Mouse (Mus musculus) stomach, embryonic 15.5 days (tissue): ENCODE data around the gene Tmem88. TPM values are rescaled to one million over a fixed set of nuclear protein-coding genes. Genes with fewer than 3 reads are reported as not detected.

ENCODE experiments used
- ATAC-seq: fragments of 200-750 bp; cut with Nextera tagmentation; 2 replicates; pipeline ENCODE4 v1.8.0; 2017; ENCODE audit warnings: low read depth, moderate number of reproducible peaks, moderate TSS enrichment; ENCODE audit not compliant: insufficient read depth, low FRiP score
- H3K27ac ChIP-seq: fragments of 300-500 bp; sonication (generic); 2 replicates; pipeline ENCODE4 v1.5.1; 2015; ENCODE audit warnings: mild to moderate bottlenecking, inconsistent platforms
- H3K27me3 ChIP-seq: fragments of 300-500 bp; sonication (generic); replicated peaks from 2 replicates; pipeline ENCODE4 v1.6.1; 2015; ENCODE audit warnings: inconsistent platforms
- H3K36me3 ChIP-seq: fragments of 300-500 bp; sonication (generic); 2 replicates; pipeline ENCODE4 v1.6.1; 2015; ENCODE audit warnings: inconsistent platforms
- H3K4me1 ChIP-seq: fragments of 300-500 bp; sonication (generic); 2 replicates; pipeline ENCODE4 v1.6.1; 2015; ENCODE audit warnings: inconsistent platforms
- H3K4me2 ChIP-seq: fragments of 300-500 bp; sonication (generic); 2 replicates; pipeline ENCODE4 v1.6.1; 2015; ENCODE audit warnings: mild to moderate bottlenecking, inconsistent platforms
- H3K4me3 ChIP-seq: fragments of 300-500 bp; sonication (generic); replicated peaks from 2 replicates; pipeline ENCODE4 v1.5.1; 2015; ENCODE audit warnings: inconsistent platforms
- H3K9ac ChIP-seq: fragments of 300-500 bp; sonication (generic); 2 replicates; pipeline ENCODE4 v1.6.1; 2015; ENCODE audit warnings: inconsistent platforms
- H3K9me3 ChIP-seq: fragments of 300-500 bp; sonication (generic); 2 replicates; pipeline ENCODE4 v1.6.1; 2016; ENCODE audit warnings: inconsistent platforms
- WGBS: fragments of 180-500 bp; shearing (Covaris S2); methylation state at CpG from one replicate; pipeline ENCODE4 v1.1.7; 2015; 5-methylcytosine and 5-hydroxymethylcytosine counted together
- polyA plus RNA-seq: library from polyadenylated mRNA; unstranded; fragments of >200 nt; fragmentation: Nextera tagmentation; extraction: Ambion mirVana; gene quantifications from 2 replicates; pipeline ENCODE4 v1.2.1, GENCODE M21; 2015

Tmem88 gene
- polyA plus RNA-seq, 1 experiment from 2014 or later: 29.4 TPM

DNA sequence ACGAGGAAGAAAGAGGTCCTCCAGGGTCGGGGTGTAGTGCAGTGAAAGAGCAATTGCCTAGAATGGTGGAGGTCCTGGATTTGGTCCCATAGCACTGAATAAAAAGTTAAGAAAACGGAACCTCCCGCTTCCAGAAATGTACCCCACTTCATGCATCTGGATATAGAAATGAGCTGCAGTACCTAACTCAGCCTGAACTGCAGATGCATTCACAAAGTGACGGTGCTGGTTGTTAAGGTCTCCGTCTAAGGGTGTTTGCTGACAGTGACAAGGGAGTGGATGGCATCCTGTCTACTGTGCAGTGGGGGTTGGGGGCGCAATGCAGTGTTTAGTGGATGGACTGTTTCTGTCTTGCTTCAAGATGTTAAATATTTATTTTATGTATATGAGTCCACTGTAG lies 11.3 kb downstream of the Tmem88 start:
- no peak overlapping the region for H3K4me2 ChIP-seq
- ATAC-seq: no peak
- H3K9me3 ChIP-seq: no peaks in the 10 kb centered on the region
- no peak overlapping the region for H3K4me3 ChIP-seq
- H3K36me3 ChIP-seq: no peaks in the 10 kb centered on the region
- no peak overlapping the region for H3K9ac ChIP-seq
- no peak overlapping the region for H3K27ac ChIP-seq
- 0 out of 2 replicates have a peak, but pooled peaks cover 6% of the 10 kb centered on the region for H3K4me1 ChIP-seq
- no peaks in the 10 kb centered on the region for H3K27me3 ChIP-seq
- WGBS: 71% methylated on average over 7 of the region's 7 CpGs

DNA sequence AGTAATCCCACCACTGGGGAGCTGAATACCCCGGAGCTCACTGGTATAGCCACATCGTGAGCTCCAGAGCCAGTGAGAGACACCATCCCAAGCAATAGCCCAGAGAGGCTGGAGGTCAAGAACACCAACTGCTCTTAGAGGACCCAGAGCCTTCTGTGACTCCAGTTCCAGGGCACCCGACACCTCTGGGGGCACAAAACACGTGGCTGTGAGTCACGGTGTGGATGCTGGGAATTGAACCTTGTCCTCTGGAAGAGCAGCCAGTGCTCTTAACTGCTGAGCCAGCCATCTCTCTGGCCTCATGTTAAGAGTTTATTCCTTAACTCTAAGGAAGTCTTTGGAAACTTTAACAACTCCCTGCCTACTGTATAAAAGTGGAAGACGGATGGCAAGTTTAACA lies 13.1 kb downstream of the Tmem88 start:
- Histone ChIP-seq H3K27ac (no peak overlapping the region), H3K4me1 (0 out of 2 replicates have a peak, but pooled peaks cover 2% of the 10 kb centered on the region), H3K9me3 (no peaks in the 10 kb centered on the region), H3K4me2 (no peak overlapping the region), H3K36me3 (no peaks in the 10 kb centered on the region), H3K4me3 (no peak overlapping the region), H3K9ac (no peak overlapping the region), H3K27me3 (no peaks in the 10 kb centered on the region)
- WGBS: 76% methylated on average over 6 of the region's 6 CpGs
- no peak for ATAC-seq

DNA sequence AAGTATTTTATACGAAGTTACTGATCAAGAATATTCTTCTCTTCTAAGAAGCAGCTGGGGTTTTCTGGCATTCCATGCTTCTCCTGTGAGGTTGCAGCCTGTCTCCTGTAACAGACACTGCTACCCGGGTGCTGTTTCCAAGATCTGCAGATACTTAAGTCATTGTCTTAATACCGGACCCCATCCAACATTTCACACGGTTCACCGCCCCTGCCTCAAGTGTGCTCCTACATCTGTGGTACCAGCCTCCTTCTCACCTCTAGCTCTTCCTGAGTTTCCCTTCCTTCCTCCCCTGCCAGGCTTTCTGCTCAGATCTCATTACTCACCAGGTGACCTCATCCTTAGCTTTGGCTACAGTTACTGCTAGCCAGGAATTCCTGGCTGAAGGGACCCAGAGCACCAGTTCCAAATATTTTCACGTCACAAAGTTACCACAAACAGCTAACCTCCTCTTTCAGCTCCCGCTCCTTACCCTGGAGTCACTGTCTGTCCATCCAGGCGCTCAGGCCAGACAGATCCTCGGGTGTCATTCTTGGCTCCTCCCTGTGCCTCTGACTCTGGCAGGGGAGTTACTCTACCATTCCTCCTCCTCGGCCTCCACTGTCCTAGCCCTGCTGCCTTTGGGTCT lies 15.4 kb downstream of the Tmem88 start:
- H3K9me3 ChIP-seq: no peaks in the 10 kb centered on the region
- ATAC-seq: no peak
- no peaks in the 10 kb centered on the region for H3K36me3 ChIP-seq
- H3K27ac ChIP-seq: no peak overlapping the region
- H3K9ac ChIP-seq: no peak overlapping the region
- no peak overlapping the region for H3K4me3 ChIP-seq
- no peaks in the 10 kb centered on the region for H3K27me3 ChIP-seq
- WGBS: 59% methylated on average over 10 of the region's 10 CpGs
- H3K4me1 ChIP-seq: no peaks in the 10 kb centered on the region
- H3K4me2 ChIP-seq: no peak overlapping the region

DNA sequence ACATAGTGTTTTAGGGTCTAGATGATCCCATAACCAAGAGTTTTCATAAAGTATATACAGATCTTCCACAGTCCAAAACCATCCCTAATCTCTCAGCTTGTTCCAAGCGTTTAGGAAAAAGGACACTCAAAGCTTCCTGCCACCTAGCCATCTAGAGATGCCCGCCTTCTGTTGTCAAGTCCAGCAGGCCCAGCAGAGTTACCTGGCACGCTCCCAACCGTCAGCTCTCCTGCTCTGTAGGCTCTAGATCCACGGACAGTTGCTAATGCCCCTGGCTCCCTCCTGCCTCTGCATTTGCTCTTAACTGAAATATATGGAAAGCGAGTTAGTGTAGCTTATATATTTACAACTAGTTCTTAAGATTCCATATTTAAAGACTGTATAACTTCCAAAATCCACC lies 16.7 kb downstream of the Tmem88 start:
- 80% methylated on average over 6 of the region's 6 CpGs for WGBS

DNA sequence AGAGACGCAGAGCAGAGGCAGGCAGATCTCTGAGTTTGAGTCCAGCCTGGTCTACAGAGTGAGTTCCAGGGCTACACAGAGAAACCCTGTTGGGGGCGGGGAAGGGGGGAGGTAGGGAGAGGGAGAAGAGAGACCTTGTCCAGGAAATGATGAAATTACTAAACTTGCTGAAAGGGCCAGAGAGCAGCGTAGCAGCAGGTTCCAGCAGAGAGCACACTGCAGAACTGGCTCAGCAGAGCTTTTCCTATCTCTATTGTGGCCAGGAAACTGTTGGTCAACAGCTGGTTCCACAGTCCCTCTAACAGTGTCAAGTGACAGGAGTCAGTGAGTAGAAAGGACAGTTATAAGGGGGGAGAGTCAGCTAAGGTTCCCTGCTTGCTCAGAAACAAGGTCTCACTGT lies 18.4 kb downstream of the Tmem88 start:
- WGBS: 86% methylated on average over 3 of the region's 3 CpGs
- Histone ChIP-seq H3K36me3 (no peaks in the 10 kb centered on the region), H3K27ac (no peak overlapping the region), H3K4me1 (no peaks in the 10 kb centered on the region), H3K9ac (no peak overlapping the region), H3K27me3 (no peaks in the 10 kb centered on the region), H3K4me2 (no peak overlapping the region), H3K4me3 (no peak overlapping the region), H3K9me3 (no peaks in the 10 kb centered on the region)
- 0 out of 2 replicates have a peak, but pooled peaks have one; percentile 10 for ATAC-seq

More for the DNA sequence above, 16.7 kb downstream of the Tmem88 start:
- Histone ChIP-seq H3K4me2 (no peak overlapping the region), H3K9me3 (no peaks in the 10 kb centered on the region), H3K27ac (no peak overlapping the region), H3K4me3 (no peak overlapping the region), H3K4me1 (no peaks in the 10 kb centered on the region), H3K9ac (no peak overlapping the region), H3K36me3 (no peaks in the 10 kb centered on the region), H3K27me3 (no peaks in the 10 kb centered on the region)
- no peak for ATAC-seq

DNA sequence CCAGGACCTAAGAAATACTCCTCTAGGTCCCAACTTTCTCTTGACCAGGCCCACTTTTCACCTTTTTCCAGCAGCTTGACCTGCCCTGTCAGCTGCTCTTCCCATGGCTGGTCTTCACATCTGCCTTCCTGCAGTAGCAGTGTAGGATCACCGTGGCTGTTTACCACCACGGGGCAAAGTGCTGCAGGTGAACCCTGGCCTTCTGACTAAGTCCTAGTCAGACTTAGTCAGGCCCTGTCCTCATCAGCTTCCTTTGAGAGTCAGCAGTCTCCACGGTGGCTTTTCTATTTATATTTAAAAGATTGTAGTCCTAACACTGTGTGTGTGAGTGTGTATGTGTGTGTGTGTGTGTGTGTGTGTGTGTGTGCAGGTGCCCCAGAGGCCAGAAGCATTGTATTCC lies 20.3 kb downstream of the Tmem88 start:
- WGBS: 69% methylated on average over 3 of the region's 3 CpGs
- 0 out of 2 replicates have a peak, but pooled peaks have one; percentile 54 for ATAC-seq
- H3K27ac ChIP-seq: no peak overlapping the region

DNA sequence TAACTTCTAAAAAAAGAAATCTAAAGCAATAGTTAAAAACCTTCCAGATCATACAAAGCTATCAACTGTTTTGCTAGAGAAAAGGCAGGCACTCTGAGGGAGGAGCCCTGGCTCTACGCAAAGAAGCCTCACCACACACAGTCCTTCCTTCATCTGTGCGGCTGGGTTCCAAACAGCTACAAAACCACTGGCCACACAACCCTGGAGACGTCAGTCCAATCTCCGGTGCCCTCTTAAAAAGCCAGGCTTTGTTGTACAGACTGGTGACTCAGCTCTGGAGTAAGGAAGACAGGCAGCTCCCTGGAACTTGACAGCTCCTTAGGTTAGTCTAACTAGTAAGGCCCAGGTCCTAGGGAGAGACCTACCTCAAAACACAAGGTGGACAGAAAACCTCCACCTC lies 22.4 kb downstream of the Tmem88 start:
- H3K27me3 ChIP-seq: no peaks in the 10 kb centered on the region
- H3K4me2 ChIP-seq: no peak overlapping the region
- no peak for ATAC-seq
- no peak overlapping the region for H3K4me3 ChIP-seq
- peaks cover 19% of the 10 kb centered on the region for H3K4me1 ChIP-seq
- no peaks in the 10 kb centered on the region for H3K9me3 ChIP-seq
- H3K27ac ChIP-seq: no peak overlapping the region
- H3K36me3 ChIP-seq: peaks cover 10% of the 10 kb centered on the region; the same call in 1 of the 2 replicates
- 85% methylated on average over 4 of the region's 4 CpGs for WGBS
- no peak overlapping the region for H3K9ac ChIP-seq

More for the DNA sequence above, 20.3 kb downstream of the Tmem88 start:
- H3K9ac ChIP-seq: no peak overlapping the region
- no peaks in the 10 kb centered on the region for H3K9me3 ChIP-seq
- peaks cover 10% of the 10 kb centered on the region; the same call in 1 of the 2 replicates for H3K36me3 ChIP-seq
- H3K27me3 ChIP-seq: no peaks in the 10 kb centered on the region
- peaks cover 3% of the 10 kb centered on the region; the same call in 1 of the 2 replicates for H3K4me1 ChIP-seq
- no peak overlapping the region for H3K4me2 ChIP-seq
- H3K4me3 ChIP-seq: no peak overlapping the region

DNA sequence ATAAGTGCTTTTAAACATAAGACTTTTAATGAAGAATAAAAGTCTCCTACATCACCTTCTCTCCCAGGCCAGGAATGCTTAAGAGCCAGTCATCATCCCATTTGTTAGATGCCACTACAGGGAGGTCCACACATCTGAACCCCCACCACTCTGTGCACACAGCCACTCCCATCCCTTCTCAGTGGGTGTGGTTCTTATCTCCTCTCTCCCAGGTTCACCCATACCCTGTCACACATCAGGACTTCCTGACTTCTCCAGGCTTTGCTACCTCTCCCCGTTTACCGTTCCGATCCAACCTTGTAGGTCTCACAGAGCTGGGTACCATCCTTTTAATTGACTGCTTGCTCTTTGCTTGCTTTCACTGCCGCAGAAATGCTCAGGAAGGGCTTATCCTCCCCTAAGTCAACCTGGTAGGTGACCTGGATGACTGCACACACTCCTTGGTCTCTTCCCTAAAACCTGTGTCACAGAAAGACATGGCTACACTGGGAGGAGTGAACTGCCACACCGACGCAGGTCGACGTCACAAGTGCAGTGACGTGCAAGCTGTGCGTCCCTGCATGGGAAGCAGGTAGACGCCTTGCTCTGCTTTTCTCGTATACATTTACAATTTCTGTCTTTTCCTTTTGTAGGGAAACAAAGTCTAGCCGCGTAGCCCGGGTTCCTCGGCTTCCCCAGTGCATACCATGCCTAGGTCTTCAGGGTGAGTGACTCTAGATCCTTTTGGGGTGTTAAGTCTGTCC lies 24.6 kb downstream of the Tmem88 start:
- peaks cover 19% of the 10 kb centered on the region for H3K4me1 ChIP-seq
- H3K36me3 ChIP-seq: peaks cover 10% of the 10 kb centered on the region; the same call in 1 of the 2 replicates
- H3K27me3 ChIP-seq: no peaks in the 10 kb centered on the region
- no peak overlapping the region for H3K27ac ChIP-seq
- no peaks in the 10 kb centered on the region for H3K9me3 ChIP-seq
- WGBS: 89% methylated on average over 16 of the region's 16 CpGs
- H3K4me2 ChIP-seq: no peak overlapping the region
- peak; percentile 73 for ATAC-seq
- no peak overlapping the region for H3K9ac ChIP-seq
- no peak overlapping the region for H3K4me3 ChIP-seq

DNA sequence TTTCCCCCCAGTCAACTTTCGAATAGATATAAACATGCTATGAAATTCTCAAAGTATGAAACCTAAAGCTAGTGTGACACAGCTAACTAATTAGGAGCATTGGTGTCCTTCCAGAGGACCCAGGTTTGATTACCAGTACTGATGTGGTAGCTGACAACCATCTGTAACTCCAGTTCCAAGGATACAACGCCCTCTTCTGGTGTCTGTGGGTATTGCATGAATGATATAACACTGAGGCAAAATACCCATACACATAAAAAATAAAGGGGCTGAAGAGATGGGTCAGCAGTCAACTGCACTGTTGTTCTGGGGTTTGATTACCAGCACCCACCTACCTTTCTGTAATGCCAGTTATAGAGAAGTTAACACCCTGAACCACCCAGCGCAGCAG lies 25.3 kb downstream of the Tmem88 start:
- ATAC-seq: no peak
- peaks cover 10% of the 10 kb centered on the region; the same call in 1 of the 2 replicates for H3K36me3 ChIP-seq
- H3K9ac ChIP-seq: no peak overlapping the region
- no peaks in the 10 kb centered on the region for H3K9me3 ChIP-seq
- no peak overlapping the region for H3K4me3 ChIP-seq
- H3K27ac ChIP-seq: peak overlapping the region; percentile 86; the same call in 1 of the 2 replicates
- 51% methylated on average over 3 of the region's 3 CpGs for WGBS
- H3K4me1 ChIP-seq: peaks cover 24% of the 10 kb centered on the region
- H3K4me2 ChIP-seq: no peak overlapping the region
- no peaks in the 10 kb centered on the region for H3K27me3 ChIP-seq

DNA sequence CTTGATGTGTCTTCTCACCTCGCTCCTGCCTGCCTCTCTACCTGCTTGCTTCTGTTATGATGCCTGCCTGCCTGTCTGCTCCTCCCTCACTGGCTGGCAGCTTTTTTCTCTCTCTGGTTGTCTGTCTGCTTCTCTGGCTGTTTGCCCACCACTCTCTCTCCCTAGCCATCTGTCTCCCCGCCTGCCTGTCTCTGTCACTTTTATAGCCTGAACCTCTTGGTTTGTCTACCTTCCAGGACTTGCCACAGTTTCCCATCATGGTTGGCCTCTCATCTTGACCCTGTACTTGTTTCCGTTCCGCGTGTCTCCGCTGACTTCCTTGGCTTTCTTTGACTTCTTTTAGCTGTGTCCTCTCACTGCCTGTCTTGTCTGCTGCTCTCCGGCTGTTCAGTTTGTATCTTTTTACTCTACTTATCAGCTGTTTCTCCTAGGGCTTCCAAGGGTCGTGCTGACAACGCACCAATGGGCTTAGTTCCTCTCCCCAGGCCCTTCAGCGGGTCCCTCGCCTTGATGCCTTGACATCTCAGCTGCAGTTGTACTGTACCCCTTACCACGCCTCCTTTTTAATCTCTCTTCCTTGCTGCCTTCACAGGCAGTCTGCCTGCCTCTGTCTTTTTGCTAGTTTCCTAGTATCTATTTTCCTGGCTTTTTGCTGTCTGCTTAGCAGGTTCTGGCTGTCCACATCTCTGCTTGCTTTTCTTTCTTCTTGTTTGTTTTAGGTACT lies 25.8 kb downstream of the Tmem88 start:
- peaks cover 10% of the 10 kb centered on the region; the same call in 1 of the 2 replicates for H3K36me3 ChIP-seq
- peaks cover 29% of the 10 kb centered on the region for H3K4me1 ChIP-seq
- ATAC-seq: no peak
- H3K4me2 ChIP-seq: peak overlapping the region; percentile 21
- H3K27ac ChIP-seq: peak overlapping the region; percentile 86
- H3K27me3 ChIP-seq: no peaks in the 10 kb centered on the region
- H3K9ac ChIP-seq: no peak overlapping the region
- H3K9me3 ChIP-seq: no peaks in the 10 kb centered on the region
- 0 out of 2 replicates have a peak overlapping the region, but pooled peaks have one; percentile 6 for H3K4me3 ChIP-seq
- WGBS: 34% methylated on average over 12 of the region's 12 CpGs

DNA sequence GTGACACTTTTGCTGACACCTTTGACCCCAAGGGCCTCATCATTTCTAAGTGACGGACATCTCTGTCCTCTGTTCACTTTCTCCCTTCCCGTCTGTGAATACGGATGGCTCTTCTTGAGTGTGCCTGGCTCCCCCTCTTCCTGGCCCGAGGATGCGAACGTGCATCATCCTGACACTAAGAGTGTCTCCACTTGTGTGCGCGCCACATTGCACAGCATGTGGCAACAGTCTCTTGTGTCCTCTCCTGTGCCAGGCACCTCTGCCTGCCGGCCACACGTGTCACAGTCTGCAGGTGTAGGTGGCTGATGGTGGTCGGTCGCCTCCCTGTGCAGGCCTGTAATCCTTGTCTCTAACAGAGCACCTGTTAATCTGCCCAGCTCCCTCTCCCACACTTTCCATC lies 26.4 kb downstream of the Tmem88 start:
- no peaks in the 10 kb centered on the region for H3K9me3 ChIP-seq
- H3K27me3 ChIP-seq: no peaks in the 10 kb centered on the region
- peak overlapping the region; percentile 86 for H3K27ac ChIP-seq
- 49% methylated on average over 12 of the region's 12 CpGs for WGBS
- no peak overlapping the region for H3K9ac ChIP-seq
- H3K4me1 ChIP-seq: peaks cover 30% of the 10 kb centered on the region
- 0 out of 2 replicates have a peak overlapping the region, but pooled peaks have one; percentile 6 for H3K4me3 ChIP-seq
- H3K4me2 ChIP-seq: peak overlapping the region; percentile 20; the same call in 1 of the 2 replicates
- ATAC-seq: no peak
- peaks cover 10% of the 10 kb centered on the region; the same call in 1 of the 2 replicates for H3K36me3 ChIP-seq
